Mouse (Mus musculus): ENCODE data around the gene Cept1. TPM values are rescaled to one million over a fixed set of nuclear protein-coding genes. Genes with fewer than 3 reads are reported as not detected.

Gene Cept1
- polyA plus RNA-seq, 1 experiment from 2014 or later = 43.2 TPM

GRCm38 (mm10) chr3:106493202-106493601 lies 54.4 kb downstream of the Cept1 start:
- Histone ChIP-seq H3K36me3 (no peaks in the 10 kb centered on the region), H3K27ac (replicated peaks) (no peak overlapping the region), H3K9me3 (no peaks in the 10 kb centered on the region), H3K9ac (no peak overlapping the region), H3K27me3 (no peaks in the 10 kb centered on the region), H3K4me2 (no peak overlapping the region), H3K4me1 (replicated peaks) (no peaks in the 10 kb centered on the region), H3K4me3 (no peak overlapping the region)
- no peak for ATAC-seq (ENCODE audit: low read depth)
- WGBS = 89% methylated on average over 8 of the region's 8 CpGs

- Histone ChIP-seq H3K4me2 (no peak overlapping the region), H3K9me3 (no peaks in the 10 kb centered on the region), H3K36me3 (no peaks in the 10 kb centered on the region), H3K4me3 (no peak overlapping the region), H3K27me3 (no peaks in the 10 kb centered on the region), H3K4me1 (replicated peaks) (no peaks in the 10 kb centered on the region), H3K9ac (no peak overlapping the region), H3K27ac (replicated peaks) (no peak overlapping the region)
- ATAC-seq (ENCODE audit: low read depth) = no peak
- 93% methylated on average over 1 of the region's 1 CpGs for WGBS
Observed at GRCm38 (mm10) chr3:106492723-106493122, 54.9 kb downstream of the Cept1 start.

- no peaks in the 10 kb centered on the region for H3K36me3 ChIP-seq
- H3K9me3 ChIP-seq = no peaks in the 10 kb centered on the region
- H3K27me3 ChIP-seq = no peaks in the 10 kb centered on the region
- H3K4me3 ChIP-seq = no peak overlapping the region
- H3K4me2 ChIP-seq = no peak overlapping the region
- H3K9ac ChIP-seq = no peak overlapping the region
- 92% methylated on average over 4 of the region's 4 CpGs for WGBS
- ATAC-seq (ENCODE audit: low read depth) = no peak
- H3K27ac ChIP-seq (replicated peaks) = no peak overlapping the region
- no peaks in the 10 kb centered on the region for H3K4me1 ChIP-seq (replicated peaks)
Observed at GRCm38 (mm10) chr3:106490239-106490638, 57.4 kb downstream of the Cept1 start.

GRCm38 (mm10) chr3:106487551-106487950 lies 60.1 kb downstream of the Cept1 start:
- no peak for ATAC-seq (ENCODE audit: low read depth)
- no peak overlapping the region for H3K4me2 ChIP-seq
- no peaks in the 10 kb centered on the region for H3K36me3 ChIP-seq
- no peaks in the 10 kb centered on the region for H3K9me3 ChIP-seq
- H3K9ac ChIP-seq = no peak overlapping the region
- 80% methylated on average over 2 of the region's 2 CpGs for WGBS
- peaks cover 6% of the 10 kb centered on the region for H3K27me3 ChIP-seq
- no peak overlapping the region for H3K4me3 ChIP-seq
- H3K27ac ChIP-seq (replicated peaks) = no peak overlapping the region
- peaks cover 3% of the 10 kb centered on the region for H3K4me1 ChIP-seq (replicated peaks)

GRCm38 (mm10) chr3:106485810-106486209 lies 61.8 kb downstream of the Cept1 start:
- H3K4me1 ChIP-seq (replicated peaks) = peaks cover 8% of the 10 kb centered on the region
- no peak overlapping the region for H3K4me3 ChIP-seq
- peaks cover 20% of the 10 kb centered on the region for H3K27me3 ChIP-seq
- no peaks in the 10 kb centered on the region for H3K36me3 ChIP-seq
- no peak overlapping the region for H3K9ac ChIP-seq
- H3K4me2 ChIP-seq = no peak overlapping the region
- 83% methylated on average over 5 of the region's 5 CpGs for WGBS
- H3K9me3 ChIP-seq = no peaks in the 10 kb centered on the region
- ATAC-seq (ENCODE audit: low read depth) = no peak
- H3K27ac ChIP-seq (replicated peaks) = no peak overlapping the region

GRCm38 (mm10) chr3:106484861-106485260 lies 62.7 kb downstream of the Cept1 start:
- H3K36me3 ChIP-seq = no peaks in the 10 kb centered on the region
- H3K27ac ChIP-seq (replicated peaks) = no peak overlapping the region
- no peak for ATAC-seq (ENCODE audit: low read depth)
- H3K4me1 ChIP-seq (replicated peaks) = peaks cover 8% of the 10 kb centered on the region
- no peaks in the 10 kb centered on the region for H3K9me3 ChIP-seq
- no peak overlapping the region for H3K4me2 ChIP-seq
- H3K27me3 ChIP-seq = peaks cover 20% of the 10 kb centered on the region
- H3K9ac ChIP-seq = no peak overlapping the region
- 91% methylated on average over 3 of the region's 3 CpGs for WGBS
- no peak overlapping the region for H3K4me3 ChIP-seq

- no peak overlapping the region for H3K27ac ChIP-seq (replicated peaks)
- no peak overlapping the region for H3K9ac ChIP-seq
- no peak overlapping the region for H3K4me2 ChIP-seq
- H3K36me3 ChIP-seq = no peaks in the 10 kb centered on the region
- ATAC-seq (ENCODE audit: low read depth) = no peak
- peaks cover 8% of the 10 kb centered on the region for H3K4me1 ChIP-seq (replicated peaks)
- H3K9me3 ChIP-seq = no peaks in the 10 kb centered on the region
- H3K4me3 ChIP-seq = no peak overlapping the region
- WGBS = 83% methylated on average over 4 of the region's 4 CpGs
- H3K27me3 ChIP-seq = peaks cover 20% of the 10 kb centered on the region
Observed at GRCm38 (mm10) chr3:106483796-106484405, 63.7 kb downstream of the Cept1 start.

GRCm38 (mm10) chr3:106483297-106483696 lies 64.3 kb downstream of the Cept1 start:
- H3K4me3 ChIP-seq = no peak overlapping the region
- peaks cover 8% of the 10 kb centered on the region for H3K4me1 ChIP-seq (replicated peaks)
- no peak overlapping the region for H3K27ac ChIP-seq (replicated peaks)
- H3K27me3 ChIP-seq = peaks cover 20% of the 10 kb centered on the region
- H3K9me3 ChIP-seq = no peaks in the 10 kb centered on the region
- no peak overlapping the region for H3K4me2 ChIP-seq
- ATAC-seq (ENCODE audit: low read depth) = no peak
- WGBS = 67% methylated on average over 7 of the region's 7 CpGs
- H3K9ac ChIP-seq = no peak overlapping the region
- no peaks in the 10 kb centered on the region for H3K36me3 ChIP-seq

- peak; percentile 40; the same call in 1 of the 2 replicates for ATAC-seq (ENCODE audit: low read depth)
- peaks cover 20% of the 10 kb centered on the region for H3K27me3 ChIP-seq
- H3K27ac ChIP-seq (replicated peaks) = no peak within 1 kb of the TSS
- peak within 1 kb of the TSS; percentile 52 for H3K4me3 ChIP-seq
- peaks cover 8% of the 10 kb centered on the region for H3K4me1 ChIP-seq (replicated peaks)
- peak within 1 kb of the TSS; percentile 59 for H3K9ac ChIP-seq
- WGBS = 4% methylated on average over 43 of the region's 44 CpGs
- peak within 1 kb of the TSS; percentile 87 for H3K4me2 ChIP-seq
- H3K9me3 ChIP-seq = no peaks in the 10 kb centered on the region
- no peaks in the 10 kb centered on the region for H3K36me3 ChIP-seq
Observed at GRCm38 (mm10) chr3:106482281-106483081, 65.1 kb downstream of the Cept1 start, which contains the start of gene Dennd2d. Dennd2d (plus strand) TSS chr3:106482405.

- Histone ChIP-seq H3K36me3 (no peaks in the 10 kb centered on the region), H3K4me1 (replicated peaks) (no peaks in the 10 kb centered on the region), H3K4me3 (no peak overlapping the region), H3K9ac (no peak overlapping the region), H3K27ac (replicated peaks) (no peak overlapping the region), H3K4me2 (no peak overlapping the region), H3K9me3 (no peaks in the 10 kb centered on the region), H3K27me3 (peaks cover 7% of the 10 kb centered on the region)
- ATAC-seq (ENCODE audit: low read depth) = no peak
- 100% methylated on average over 1 of the region's 1 CpGs for WGBS
Observed at GRCm38 (mm10) chr3:106476863-106477262, 70.7 kb downstream of the Cept1 start.

- Histone ChIP-seq H3K4me1 (replicated peaks) (no peaks in the 10 kb centered on the region), H3K4me2 (no peak overlapping the region), H3K4me3 (no peak overlapping the region), H3K27me3 (no peaks in the 10 kb centered on the region), H3K36me3 (no peaks in the 10 kb centered on the region), H3K9ac (no peak overlapping the region), H3K27ac (replicated peaks) (no peak overlapping the region), H3K9me3 (no peaks in the 10 kb centered on the region)
- no peak for ATAC-seq (ENCODE audit: low read depth)
- 90% methylated on average over 4 of the region's 4 CpGs for WGBS
Observed at GRCm38 (mm10) chr3:106474210-106474609, 73.4 kb downstream of the Cept1 start.

GRCm38 (mm10) chr3:106464750-106465149 lies 82.9 kb downstream of the Cept1 start:
- H3K9me3 ChIP-seq = no peaks in the 10 kb centered on the region
- no peak overlapping the region for H3K27ac ChIP-seq (replicated peaks)
- ATAC-seq (ENCODE audit: low read depth) = no peak
- no peak overlapping the region for H3K4me2 ChIP-seq
- no peak overlapping the region for H3K9ac ChIP-seq
- no peak overlapping the region for H3K4me3 ChIP-seq
- H3K4me1 ChIP-seq (replicated peaks) = no peaks in the 10 kb centered on the region
- H3K36me3 ChIP-seq = no peaks in the 10 kb centered on the region
- WGBS = 80% methylated on average over 1 of the region's 1 CpGs
- H3K27me3 ChIP-seq = no peaks in the 10 kb centered on the region
